Mouse (Mus musculus) midbrain, embryonic 16.5 days (tissue): Measurements from ENCODE around the gene Txnip. TPM values are rescaled to one million over a fixed set of nuclear protein-coding genes. Genes with fewer than 3 reads are reported as not detected.
"Not testable (repeated sequence)": the region's sequence is repeated elsewhere in the genome, so short reads cannot be mapped to it uniquely, and the experiment has no call there.

Source experiments
- ATAC-seq: fragments of 200-750 bp; cut with Nextera tagmentation; 2 replicates; pipeline ENCODE4 v1.8.0; 2017; ENCODE audit warnings: moderate TSS enrichment
- H3K27ac ChIP-seq: fragments of 300-500 bp; sonication (generic); 2 replicates; pipeline ENCODE4 v1.5.1; 2014; ENCODE audit warnings: mild to moderate bottlenecking, low read length, mixed read lengths
- H3K27me3 ChIP-seq: fragments of 300-500 bp; sonication (generic); 2 replicates; pipeline ENCODE4 v1.6.1; 2014; ENCODE audit warnings: low read depth, low read length, mixed read lengths; ENCODE audit not compliant: control insufficient read depth, insufficient read depth
- H3K36me3 ChIP-seq: fragments of 300-500 bp; sonication (generic); 2 replicates; pipeline ENCODE4 v1.6.1; 2014; ENCODE audit warnings: mild to moderate bottlenecking, low read length, moderate library complexity, mixed read lengths; ENCODE audit not compliant: control insufficient read depth, insufficient read depth
- H3K4me1 ChIP-seq: fragments of 300-500 bp; sonication (generic); 2 replicates; pipeline ENCODE4 v1.6.1; 2014; ENCODE audit warnings: mild to moderate bottlenecking, low read length, mixed read lengths; ENCODE audit not compliant: control insufficient read depth, insufficient read depth
- H3K4me2 ChIP-seq: fragments of 300-500 bp; sonication (generic); 2 replicates; pipeline ENCODE4 v1.6.1; 2014; ENCODE audit warnings: mild to moderate bottlenecking, low read length, mixed read lengths
- H3K4me3 ChIP-seq: fragments of 300-500 bp; sonication (generic); 2 replicates; pipeline ENCODE4 v1.5.1; 2014; ENCODE audit warnings: low read depth, mild to moderate bottlenecking, low read length, moderate library complexity, mixed read lengths
- H3K9ac ChIP-seq: fragments of 300-500 bp; sonication (generic); 2 replicates; pipeline ENCODE4 v1.6.1; 2014; ENCODE audit warnings: low read depth, low read length, mixed read lengths
- H3K9me3 ChIP-seq: fragments of 300-500 bp; sonication (generic); replicated peaks from 2 replicates; pipeline ENCODE4 v1.6.1; 2014; ENCODE audit warnings: mild to moderate bottlenecking, low read length, mixed read lengths; ENCODE audit not compliant: control insufficient read depth, poor library complexity, severe bottlenecking
- WGBS: fragments of 180-500 bp; shearing (Covaris S2); extraction: QIAGEN DNeasy Blood & Tissue Kit; methylation state at CpG from one replicate; pipeline ENCODE4 v1.1.7; 2014; 5-methylcytosine and 5-hydroxymethylcytosine counted together
- polyA plus RNA-seq: library from polyadenylated mRNA; unstranded; fragments of >200 nt; fragmentation: Nextera tagmentation; extraction: Ambion mirVana; gene quantifications from 2 replicates; pipeline ENCODE4 v1.2.1, GENCODE M21; 2015

The Txnip gene
- 41.5 and 43.5 TPM in 2 replicates for polyA plus RNA-seq

DNA sequence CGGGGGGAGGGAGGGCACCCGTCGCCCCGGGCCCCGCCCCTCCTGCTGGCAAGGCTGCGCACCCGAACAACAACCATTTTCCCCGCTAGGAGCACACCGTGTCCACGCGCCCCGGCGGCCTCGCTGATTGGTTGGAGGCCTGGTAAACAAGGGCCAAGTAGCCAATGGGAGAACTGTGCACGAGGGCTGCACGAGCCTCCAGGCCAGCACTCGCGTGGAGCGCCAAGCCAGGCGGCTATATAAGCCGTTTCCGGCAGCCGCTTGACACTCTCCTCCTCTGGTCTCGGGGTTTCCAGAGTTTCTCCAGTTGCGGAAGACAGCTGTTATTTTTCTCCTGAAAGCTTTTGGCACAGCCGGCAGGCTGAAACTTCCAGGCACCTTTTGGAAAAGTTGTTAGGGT lies at the start of gene Txnip:
TSS of gene Txnip (plus strand) at position 264 of the 400 bp plus-strand sequence.
- Histone ChIP-seq H3K4me3 (peak within 1 kb of the TSS; percentile 76), H3K27me3 (no peaks in the 10 kb centered on the region), H3K27ac (peak within 1 kb of the TSS; percentile 82), H3K4me1 (peaks cover 39% of the 10 kb centered on the region), H3K4me2 (peak within 1 kb of the TSS; percentile 91), H3K9me3 (no peaks in the 10 kb centered on the region), H3K9ac (peak within 1 kb of the TSS; percentile 73), H3K36me3 (0 out of 2 replicates have a peak, but pooled peaks cover 3% of the 10 kb centered on the region)
- ATAC-seq: peak; percentile 99
- WGBS: 0% methylated on average over 26 of the region's 26 CpGs

DNA sequence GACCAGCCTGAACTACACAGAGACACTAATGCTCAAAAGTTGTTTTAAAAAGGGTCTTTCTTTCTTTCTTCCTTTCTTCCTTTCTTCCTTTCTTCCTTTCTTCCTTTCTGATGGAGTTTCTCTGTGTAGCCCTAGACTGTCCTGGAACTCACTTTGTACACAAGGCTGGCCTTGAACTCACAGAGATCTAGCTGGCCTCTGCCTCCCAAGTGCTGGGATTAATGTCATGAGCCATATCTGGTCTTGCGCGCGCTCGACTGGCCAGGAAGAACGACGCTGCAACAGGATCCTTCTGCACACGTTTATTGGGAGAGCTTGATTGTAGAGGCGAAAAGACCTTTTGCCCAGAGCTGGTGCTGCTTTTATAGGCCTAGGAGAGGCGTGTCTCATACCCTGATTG lies 49.8 kb upstream of the Txnip start:
- ATAC-seq, H3K36me3 ChIP-seq: not testable (repeated sequence)

DNA sequence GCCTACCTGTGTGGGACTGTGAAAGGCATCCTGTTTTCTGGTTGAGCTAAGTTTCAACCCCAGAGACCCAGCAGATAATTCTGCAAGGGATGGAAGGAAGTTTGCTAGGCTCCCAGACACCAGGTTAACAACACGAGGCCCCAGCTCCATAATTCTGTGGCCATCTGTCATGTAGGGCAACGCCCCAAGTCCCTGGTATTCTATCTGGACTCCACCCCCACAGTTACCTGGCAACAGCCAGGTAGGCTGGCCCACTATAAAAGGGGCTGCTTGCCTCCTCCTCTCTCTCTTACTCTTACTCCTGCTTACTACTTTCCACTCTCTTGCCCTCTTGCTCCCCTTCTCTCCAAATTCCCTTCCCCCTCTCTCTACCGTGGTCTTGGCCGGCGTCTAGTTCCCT lies 37.6 kb upstream of the Txnip start:
- 49% methylated on average over 5 of the region's 5 CpGs for WGBS
- Histone ChIP-seq H3K27me3 (no peaks in the 10 kb centered on the region), H3K27ac (no peak overlapping the region)

More for the DNA sequence above, 49.8 kb upstream of the Txnip start:
- H3K27me3 ChIP-seq, H3K4me2 ChIP-seq, H3K4me1 ChIP-seq, H3K4me3 ChIP-seq, H3K27ac ChIP-seq, H3K9ac ChIP-seq, H3K9me3 ChIP-seq: not testable (repeated sequence)
- WGBS: 92% methylated on average over 7 of the region's 9 CpGs

DNA sequence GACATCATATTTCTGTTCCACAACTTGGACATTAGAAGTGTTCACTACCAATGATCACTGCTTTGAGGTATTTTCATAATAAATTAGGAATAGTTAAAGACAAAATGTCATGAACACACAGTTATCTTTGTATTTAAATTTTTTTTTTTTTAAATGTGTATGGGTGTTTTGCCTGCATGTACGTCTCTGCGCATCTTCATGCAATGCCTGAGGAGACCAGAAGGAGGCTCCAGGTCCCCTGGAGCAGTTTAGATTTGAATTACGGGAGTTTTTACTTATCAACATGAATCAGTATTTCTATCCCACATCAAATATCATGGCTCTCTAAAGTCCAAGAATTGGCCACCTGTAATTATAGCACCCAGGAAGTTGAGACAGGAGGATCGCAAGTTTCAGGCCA lies 35.6 kb upstream of the Txnip start:
- Histone ChIP-seq H3K4me3 (no peak overlapping the region), H3K27me3 (peaks cover 7% of the 10 kb centered on the region), H3K4me1 (peaks cover 3% of the 10 kb centered on the region; the same call in 1 of the 2 replicates), H3K36me3 (no peaks in the 10 kb centered on the region), H3K9ac (no peak overlapping the region), H3K27ac (no peak overlapping the region), H3K4me2 (no peak overlapping the region), H3K9me3 (no peaks in the 10 kb centered on the region)
- ATAC-seq: no peak
- 63% methylated on average over 4 of the region's 4 CpGs for WGBS

More for the DNA sequence above, 37.6 kb upstream of the Txnip start:
- H3K4me3 ChIP-seq: no peak overlapping the region
- H3K9me3 ChIP-seq: no peaks in the 10 kb centered on the region
- no peaks in the 10 kb centered on the region for H3K36me3 ChIP-seq
- no peak overlapping the region for H3K4me2 ChIP-seq
- no peak overlapping the region for H3K9ac ChIP-seq
- no peaks in the 10 kb centered on the region for H3K4me1 ChIP-seq
- no peak for ATAC-seq

DNA sequence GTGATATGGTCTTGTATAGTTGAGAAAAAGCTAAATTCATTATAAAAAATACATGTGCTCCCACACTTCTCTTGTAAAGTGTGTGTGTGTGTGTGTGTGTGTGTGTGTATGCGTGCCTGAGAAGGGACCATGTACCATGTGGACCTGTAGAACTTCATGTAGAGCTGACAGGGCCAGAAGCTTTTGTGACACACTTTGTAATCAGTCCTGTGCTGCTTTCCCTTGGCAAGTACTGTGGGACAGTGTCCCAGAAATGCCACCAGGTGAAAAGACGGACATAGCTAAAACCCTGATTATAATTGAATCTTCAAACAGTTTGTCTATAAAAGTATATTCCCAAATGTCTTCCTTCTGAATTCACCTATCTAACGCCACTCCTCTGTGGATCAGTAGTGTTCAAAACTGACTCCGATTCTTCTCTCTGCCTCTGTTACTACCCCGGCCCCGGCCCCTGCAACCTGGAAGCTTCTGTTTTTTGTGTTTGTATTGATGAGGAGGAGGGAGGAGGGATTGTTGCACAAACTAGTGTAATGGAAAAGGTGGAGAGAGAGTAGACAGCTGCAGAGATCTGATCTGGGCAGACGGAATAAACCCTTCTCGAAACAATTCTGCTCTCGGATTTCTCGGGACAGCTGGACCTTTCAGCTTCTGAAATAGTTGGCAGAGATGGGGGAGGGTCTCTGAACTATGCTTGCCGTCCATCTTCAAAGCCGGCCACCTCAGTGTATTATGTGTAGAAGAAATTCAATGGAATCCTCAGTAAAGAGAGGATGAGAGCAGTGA lies 33.5 kb upstream of the Txnip start:
- H3K4me3 ChIP-seq: no peak overlapping the region
- peaks cover 8% of the 10 kb centered on the region for H3K4me1 ChIP-seq
- 63% methylated on average over 12 of the region's 12 CpGs for WGBS
- H3K36me3 ChIP-seq: no peaks in the 10 kb centered on the region
- H3K27ac ChIP-seq: no peak overlapping the region
- ATAC-seq: no peak
- H3K9ac ChIP-seq: no peak overlapping the region
- no peak overlapping the region for H3K4me2 ChIP-seq
- no peaks in the 10 kb centered on the region for H3K9me3 ChIP-seq
- H3K27me3 ChIP-seq: peaks cover 25% of the 10 kb centered on the region

DNA sequence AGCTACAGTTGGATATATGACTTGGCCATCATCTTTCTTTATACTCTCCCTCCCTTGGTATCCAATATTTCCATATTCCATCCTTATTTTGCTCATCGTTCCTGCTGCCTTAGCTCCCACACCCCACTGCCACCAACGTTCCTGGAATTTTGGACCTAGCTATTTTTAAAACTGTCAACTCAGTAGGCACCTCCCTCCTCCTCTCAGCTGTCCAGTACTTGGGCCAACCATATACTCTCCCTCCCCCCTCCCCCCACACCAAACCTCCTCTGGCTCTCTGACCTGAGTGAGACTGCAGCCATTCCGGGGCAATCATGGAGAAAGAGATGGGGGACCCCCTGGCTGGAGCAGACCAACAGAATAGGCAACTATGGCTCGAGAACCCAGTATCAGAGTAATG lies 32.8 kb upstream of the Txnip start, which contains the start of gene Hfe2:
TSS of gene Hfe2 (plus strand) at position 259 of the 400 bp plus-strand sequence.
- no peak for ATAC-seq
- Histone ChIP-seq H3K4me1 (peaks cover 8% of the 10 kb centered on the region), H3K4me3 (no peak within 1 kb of the TSS), H3K27me3 (peaks cover 25% of the 10 kb centered on the region), H3K9me3 (no peaks in the 10 kb centered on the region), H3K36me3 (no peaks in the 10 kb centered on the region), H3K4me2 (no peak within 1 kb of the TSS), H3K9ac (no peak within 1 kb of the TSS), H3K27ac (no peak within 1 kb of the TSS)
- 87% methylated on average over 4 of the region's 4 CpGs for WGBS

DNA sequence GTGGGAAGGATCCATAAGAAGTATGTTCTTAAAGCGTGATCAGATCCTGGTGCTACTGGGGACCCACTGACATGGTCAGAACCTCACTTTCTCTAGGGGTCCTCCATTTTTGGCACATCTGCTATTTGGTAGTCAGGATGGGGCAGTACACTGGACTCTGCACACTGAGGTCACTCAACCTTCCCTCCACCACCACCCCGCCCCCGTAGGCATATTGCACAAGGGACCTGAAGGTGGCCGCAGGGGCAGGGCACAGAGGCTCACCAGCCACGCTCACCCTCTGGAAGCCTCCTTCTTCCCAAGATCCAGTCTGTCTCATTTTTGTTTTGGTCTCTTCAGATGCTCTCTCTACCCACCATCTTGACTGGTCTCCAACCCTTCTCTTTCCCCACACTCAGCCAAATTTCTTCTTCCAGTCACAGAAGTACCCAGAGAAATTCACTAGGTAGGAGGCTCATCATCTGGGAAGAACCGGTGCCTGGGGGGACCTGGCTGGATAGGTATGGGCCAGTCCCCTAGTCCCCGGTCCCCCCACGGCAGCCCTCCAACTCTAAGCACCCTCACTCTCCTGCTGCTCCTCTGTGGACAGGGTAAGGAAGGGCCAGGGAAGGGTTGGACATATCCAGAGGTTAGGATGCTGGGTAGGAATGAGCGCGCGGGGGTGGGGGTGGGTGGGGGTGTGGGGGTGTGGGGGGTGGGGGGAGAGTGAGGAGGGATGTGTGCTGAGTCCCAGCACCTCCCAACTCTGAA lies 31.6 kb upstream of the Txnip start:
- no peaks in the 10 kb centered on the region for H3K9me3 ChIP-seq
- H3K36me3 ChIP-seq: no peaks in the 10 kb centered on the region
- no peak for ATAC-seq
- H3K27me3 ChIP-seq: peaks cover 25% of the 10 kb centered on the region
- no peak overlapping the region for H3K9ac ChIP-seq
- peak overlapping the region; percentile 92 for H3K4me2 ChIP-seq
- H3K27ac ChIP-seq: no peak overlapping the region
- H3K4me3 ChIP-seq: peak overlapping the region; percentile 54; the same call in 1 of the 2 replicates
- H3K4me1 ChIP-seq: peaks cover 8% of the 10 kb centered on the region
- WGBS: 75% methylated on average over 11 of the region's 11 CpGs

DNA sequence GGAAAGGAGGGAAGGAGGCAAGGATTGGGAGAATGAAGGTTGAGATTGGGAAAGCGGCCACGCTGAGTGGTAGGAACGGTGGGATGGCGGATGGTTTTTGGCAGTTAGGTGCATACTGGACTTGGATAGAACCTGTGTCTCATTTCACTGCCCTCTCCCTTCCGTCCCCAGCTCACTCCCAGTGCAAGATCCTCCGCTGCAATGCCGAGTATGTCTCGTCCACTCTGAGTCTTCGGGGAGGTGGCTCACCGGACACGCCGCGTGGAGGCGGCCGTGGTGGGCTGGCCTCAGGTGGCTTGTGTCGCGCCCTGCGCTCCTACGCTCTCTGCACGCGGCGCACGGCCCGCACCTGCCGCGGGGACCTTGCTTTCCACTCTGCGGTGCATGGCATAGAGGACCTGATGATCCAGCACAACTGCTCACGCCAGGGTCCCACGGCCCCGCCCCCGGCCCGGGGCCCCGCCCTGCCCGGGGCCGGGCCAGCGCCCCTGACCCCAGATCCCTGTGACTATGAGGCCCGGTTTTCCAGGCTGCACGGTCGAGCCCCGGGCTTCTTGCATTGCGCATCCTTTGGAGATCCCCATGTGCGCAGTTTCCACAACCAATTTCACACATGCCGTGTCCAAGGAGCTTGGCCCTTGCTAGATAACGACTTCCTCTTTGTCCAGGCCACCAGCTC lies 30.8 kb upstream of the Txnip start:
- H3K4me1 ChIP-seq: peaks cover 8% of the 10 kb centered on the region
- H3K9me3 ChIP-seq: no peaks in the 10 kb centered on the region
- H3K4me2 ChIP-seq: peak overlapping the region; percentile 92
- peaks cover 25% of the 10 kb centered on the region for H3K27me3 ChIP-seq
- peak; percentile 62; the same call in 1 of the 2 replicates for ATAC-seq
- 0 out of 2 replicates have a peak overlapping the region, but pooled peaks have one; percentile 5 for H3K27ac ChIP-seq
- peak overlapping the region; percentile 61 for H3K9ac ChIP-seq
- 5% methylated on average over 33 of the region's 44 CpGs for WGBS
- H3K36me3 ChIP-seq: no peaks in the 10 kb centered on the region
- H3K4me3 ChIP-seq: peak overlapping the region; percentile 54
